Mouse (Mus musculus) CH12.LX (cell line): ENCODE data around the gene Ppp1r11. TPM values are rescaled to one million over a fixed set of nuclear protein-coding genes. Genes with fewer than 3 reads are reported as not detected.
A peak's percentile ranks its signal among the peaks of the same experiment; 100 is the strongest.

ENCODE experiments used
- DNase-seq: peaks from one replicate; pipeline ENCODE4 v3.0.0-alpha.2; 2013; ENCODE audit errors: extremely low read depth
- H3K27ac ChIP-seq: 2 replicates; pipeline ENCODE4 v1.5.1; 2012; ENCODE audit warnings: low read depth, mild to moderate bottlenecking, control low read depth, moderate library complexity; ENCODE audit not compliant: insufficient read depth
- H3K27me3 ChIP-seq: replicated peaks from 2 replicates; pipeline ENCODE3; 2012; ENCODE audit warnings: inconsistent platforms
- H3K36me3 ChIP-seq, 2 experiments: replicated peaks in 1 of 2; 2 replicates each; pipeline versions ENCODE3 to v1.6.1; 2012; ENCODE audit warnings: inconsistent platforms in 1 of 2, low read length in 1 of 2, mild to moderate bottlenecking in 1 of 2, mixed read lengths in 1 of 2, moderate library complexity in 1 of 2; ENCODE audit not compliant: control insufficient read depth in 1 of 2, insufficient read depth in 1 of 2
- H3K4me1 ChIP-seq, 2 experiments: 2 replicates each; pipeline ENCODE4 v1.6.1; 2012; ENCODE audit warnings: inconsistent platforms in 1 of 2, moderate library complexity in 1 of 2; ENCODE audit not compliant: insufficient read depth in 2 of 2, control insufficient read depth in 1 of 2
- H3K4me2 ChIP-seq: 2 replicates; pipeline ENCODE4 v1.6.1; 2012; ENCODE audit warnings: low read depth, mild to moderate bottlenecking, control low read depth; ENCODE audit not compliant: poor library complexity, insufficient read depth, severe bottlenecking
- H3K4me3 ChIP-seq, 3 experiments: fragments of 150-350 bp in 1 of 3; sonication (generic) in 1 of 3; replicated peaks in 1 of 3; 2 replicates each; pipeline versions ENCODE3 to v1.5.1; 2011 to 2012; ENCODE audit warnings: low read depth in 2 of 3, low read length in 2 of 3, mild to moderate bottlenecking in 2 of 3, moderate library complexity in 2 of 3, control low read depth in 1 of 3, improper control_type of control experiment in 1 of 3, inconsistent platforms in 1 of 3, mixed read lengths in 1 of 3; ENCODE audit not compliant: poor library complexity in 1 of 3
- H3K79me2 ChIP-seq: replicated peaks from 2 replicates; pipeline ENCODE4 v1.6.1; 2012; ENCODE audit warnings: mild to moderate bottlenecking, moderate library complexity; ENCODE audit not compliant: control insufficient read depth, poor library complexity, insufficient read depth, severe bottlenecking; ENCODE audit errors: extremely low read depth
- H3K9ac ChIP-seq: 2 replicates; pipeline ENCODE4 v1.6.1; 2012; ENCODE audit warnings: low read depth, mild to moderate bottlenecking, control low read depth, moderate library complexity; ENCODE audit not compliant: insufficient read depth
- H3K9me3 ChIP-seq: replicated peaks from 2 replicates; pipeline ENCODE3; 2012; ENCODE audit warnings: low read length, inconsistent platforms, mixed read lengths
- BHLHE40 ChIP-seq: IDR thresholded peaks from 2 replicates; pipeline ENCODE4 v1.6.1; 2011; ENCODE audit warnings: mild to moderate bottlenecking, low read depth, low read length, improper control_type of control experiment
- CHD1 ChIP-seq: IDR thresholded peaks from 2 replicates; pipeline ENCODE4 v1.6.1; 2012; ENCODE audit warnings: low read depth, low read length, improper control_type of control experiment, inconsistent platforms
- CTCF ChIP-seq, 2 experiments: IDR thresholded peaks in 1 of 2; conservative IDR thresholded peaks in 1 of 2; 2 replicates each; pipeline ENCODE4 v1.5.1; 2011 to 2012; ENCODE audit warnings: low read depth in 2 of 2, low read length in 2 of 2, improper control_type of control experiment in 1 of 2, inconsistent platforms in 1 of 2, mild to moderate bottlenecking in 1 of 2, moderate library complexity in 1 of 2
- E2F4 ChIP-seq: IDR thresholded peaks from 2 replicates; pipeline ENCODE4 v1.6.1; 2011; ENCODE audit warnings: low read depth, low read length, improper control_type of control experiment; ENCODE audit not compliant: insufficient replicate concordance
- ELF1 ChIP-seq: IDR thresholded peaks from 2 replicates; pipeline ENCODE4 v1.6.1; 2014; ENCODE audit warnings: low read depth, mild to moderate bottlenecking, inconsistent platforms, low read length, improper control_type of control experiment
- EP300 ChIP-seq: IDR thresholded peaks from 2 replicates; pipeline ENCODE4 v1.6.1; 2011; ENCODE audit warnings: low read length, improper control_type of control experiment
- ETS1 ChIP-seq: conservative IDR thresholded peaks from 2 replicates; pipeline ENCODE4 v1.6.1; 2012; ENCODE audit warnings: low read depth, mild to moderate bottlenecking, inconsistent platforms, low read length, improper control_type of control experiment, moderate library complexity
- HCFC1 ChIP-seq: IDR thresholded peaks from 2 replicates; pipeline ENCODE4 v1.6.1; 2012; ENCODE audit warnings: low read depth, mild to moderate bottlenecking, inconsistent platforms, low read length, improper control_type of control experiment
- IRF4 ChIP-seq: IDR thresholded peaks from 2 replicates; pipeline ENCODE4 v1.6.1; 2014; ENCODE audit warnings: low read depth, mild to moderate bottlenecking, inconsistent platforms, low read length, improper control_type of control experiment
- JUN ChIP-seq: IDR thresholded peaks from 2 replicates; pipeline ENCODE4 v1.6.1; 2011; ENCODE audit warnings: low read depth, mild to moderate bottlenecking, low read length, improper control_type of control experiment, moderate library complexity; ENCODE audit not compliant: insufficient read depth
- JUND ChIP-seq: conservative IDR thresholded peaks from 2 replicates; pipeline ENCODE4 v1.6.1; 2011; ENCODE audit warnings: low read depth, low read length, improper control_type of control experiment
- KAT2A ChIP-seq: IDR thresholded peaks from 2 replicates; pipeline ENCODE4 v1.6.1; 2012; ENCODE audit warnings: low read length, improper control_type of control experiment, inconsistent platforms; ENCODE audit not compliant: insufficient replicate concordance
- MAX ChIP-seq: IDR thresholded peaks from 2 replicates; pipeline ENCODE4 v1.6.1; 2011; ENCODE audit warnings: low read length, improper control_type of control experiment
- MEF2A ChIP-seq: IDR thresholded peaks from 2 replicates; pipeline ENCODE4 v1.6.1; 2014; ENCODE audit warnings: low read depth, mild to moderate bottlenecking, inconsistent platforms, low read length, improper control_type of control experiment, borderline replicate concordance
- MXI1 ChIP-seq: IDR thresholded peaks from 2 replicates; pipeline ENCODE4 v1.6.1; 2011; ENCODE audit warnings: mild to moderate bottlenecking, low read depth, low read length, improper control_type of control experiment
- PAX5 ChIP-seq: IDR thresholded peaks from 2 replicates; pipeline ENCODE4 v1.6.1; 2012; ENCODE audit warnings: low read length, inconsistent platforms, mixed read lengths
- POLR2A ChIP-seq: IDR thresholded peaks from 2 replicates; pipeline ENCODE4 v1.6.1; 2011; ENCODE audit warnings: low read depth, mild to moderate bottlenecking, improper control_type of control experiment, low read length
- POLR2AphosphoS2 ChIP-seq: IDR thresholded peaks from 2 replicates; pipeline ENCODE4 v1.6.1; 2011; ENCODE audit warnings: low read depth, low read length, improper control_type of control experiment
- RAD21 ChIP-seq: IDR thresholded peaks from 2 replicates; pipeline ENCODE4 v1.6.1; 2011; ENCODE audit warnings: low read depth, mild to moderate bottlenecking, low read length, improper control_type of control experiment, moderate library complexity
- RCOR1 ChIP-seq: conservative IDR thresholded peaks from 2 replicates; pipeline ENCODE4 v1.6.1; 2012; ENCODE audit warnings: low read depth, mild to moderate bottlenecking, inconsistent platforms, low read length, improper control_type of control experiment
- SIN3A ChIP-seq: IDR thresholded peaks from 2 replicates; pipeline ENCODE4 v1.6.1; 2012; ENCODE audit warnings: low read length, improper control_type of control experiment, inconsistent platforms
- SMC3 ChIP-seq: IDR thresholded peaks from 2 replicates; pipeline ENCODE4 v1.6.1; 2011; ENCODE audit warnings: low read depth, low read length, improper control_type of control experiment
- TBP ChIP-seq: conservative IDR thresholded peaks from 2 replicates; pipeline ENCODE4 v1.6.1; 2011; ENCODE audit warnings: low read depth, low read length, improper control_type of control experiment
- TCF12 ChIP-seq: IDR thresholded peaks from 2 replicates; pipeline ENCODE4 v1.6.1; 2014; ENCODE audit warnings: low read depth, mild to moderate bottlenecking, inconsistent platforms, low read length, improper control_type of control experiment
- UBTF ChIP-seq: IDR thresholded peaks from 2 replicates; pipeline ENCODE4 v1.6.1; 2012; ENCODE audit warnings: low read depth, mild to moderate bottlenecking, inconsistent platforms, low read length, improper control_type of control experiment, moderate library complexity
- USF1 ChIP-seq: IDR thresholded peaks from 2 replicates; pipeline ENCODE4 v1.6.1; 2014; ENCODE audit warnings: low read depth, mild to moderate bottlenecking, inconsistent platforms, low read length, improper control_type of control experiment
- USF2 ChIP-seq: conservative IDR thresholded peaks from 2 replicates; pipeline ENCODE4 v1.6.1; 2011; ENCODE audit warnings: low read depth, low read length, improper control_type of control experiment
- ZC3H11A ChIP-seq: IDR thresholded peaks from 2 replicates; pipeline ENCODE4 v1.6.1; 2012; ENCODE audit warnings: low read depth, mild to moderate bottlenecking, inconsistent platforms, low read length, improper control_type of control experiment
- dilution Hi-C: fragments of 300-500 bp; cut with MboI; formaldehyde crosslinking; loops from 2 replicates; pipeline ENCODE4 v1.14.3; 2020; ENCODE audit warnings: low sequenced_read_pairs; ENCODE audit not compliant: extremely low pct_unique_long_range_greater_than_20kb, extremely low pct_ligation_motif_present
- in situ Hi-C: fragments of 300-500 bp; cut with MboI; formaldehyde crosslinking; loops from 3 replicates; pipeline ENCODE4 v1.14.3; 2019; ENCODE audit warnings: low sequenced_read_pairs, low pct_ligation_motif_present, low pct_unique_long_range_greater_than_20kb, mixed read lengths
- polyA plus RNA-seq: library from polyadenylated mRNA; unstranded; fragments of >175 nt; gene quantifications from 2 replicates; pipeline ENCODE4 v1.2.1, GENCODE M21; 2012; ENCODE audit warnings: low read depth; ENCODE audit not compliant: insufficient read length
- total RNA-seq, 2 experiments: library from RNA; depleted of rRNA; stranded (reverse); fragments of 300-350 nt in 1 of 2; fragments of >200 nt in 1 of 2; gene quantifications; 2 replicates each; pipeline ENCODE4 v1.2.3; 2012 to 2014

The Ppp1r11 gene
- total and polyA plus RNA-seq, 3 experiments = 120 to 238 (median 209) TPM

- Histone ChIP-seq H3K79me2 (no peaks in the 10 kb centered on the region), H3K4me1 (peaks cover 0 to 11% of the 10 kb centered on the region in 2 experiments; a peak in 2 of 4 replicates), H3K27ac (no peak overlapping the region), H3K9me3 (no peaks in the 10 kb centered on the region), H3K36me3 (peaks cover 0 to 19% of the 10 kb centered on the region in 2 experiments), H3K4me3 (no peak overlapping the region), H3K4me2 (no peak overlapping the region), H3K9ac (no peak overlapping the region), H3K27me3 (no peaks in the 10 kb centered on the region)
- no peak for DNase-seq
- dilution Hi-C loops (no loop called here), in situ Hi-C loops (no loop called here)
- no peak for TF ChIP-seq BHLHE40
- no peak for TF ChIP-seq IRF4
- no peak for TF ChIP-seq CHD1
- TF ChIP-seq RAD21 = no peak
- TF ChIP-seq PAX5 = no peak
- TF ChIP-seq ETS1 = no peak
- TF ChIP-seq KAT2A = no peak
- no peak for TF ChIP-seq MXI1
- TF ChIP-seq E2F4 = no peak
- no peak for TF ChIP-seq TBP
- no peak for TF ChIP-seq UBTF
- no peak for TF ChIP-seq ELF1
- no peak for TF ChIP-seq USF2
- no peak for TF ChIP-seq ZC3H11A
- no peak for TF ChIP-seq POLR2A
Measured at GRCm38 (mm10) chr17:36966875-36967274, 15.3 kb upstream of the Ppp1r11 start.

GRCm38 (mm10) chr17:36961125-36961524 is 9.6 kb upstream of the Ppp1r11 start:
- in situ Hi-C loops (no loop called here), dilution Hi-C loops (no loop called here)
- TF ChIP-seq RCOR1 (no peak), USF2 (no peak), MAX (no peak), HCFC1 (no peak), ETS1 (no peak), EP300 (no peak), ZC3H11A (no peak), MEF2A (no peak), CTCF (conservative IDR thresholded peaks at IDR 0.05 in 1 of 2, IDR thresholded peaks at IDR 0.05 in 1 of 2; ENCODE audit: low read depth in 2 of 2, low read length in 2 of 2) (peak in 1 of 2 experiments; percentile 48; a peak in 2 of 4 replicates), POLR2AphosphoS2 (no peak), TCF12 (no peak), USF1 (no peak), ELF1 (no peak), SMC3 (peak; percentile 33; the same call in 1 of the 2 replicates), UBTF (no peak), RAD21 (peak; percentile 4), JUN (no peak), JUND (no peak), PAX5 (no peak), TBP (no peak), SIN3A (no peak)
- H3K4me1 ChIP-seq = peaks cover 5 to 22% of the 10 kb centered on the region in 2 experiments; a peak in 3 of 4 replicates
- no peaks in the 10 kb centered on the region for H3K9me3 ChIP-seq
- H3K36me3 ChIP-seq = peaks cover 7 to 27% of the 10 kb centered on the region in 2 experiments
- no peak overlapping the region for H3K9ac ChIP-seq
- H3K4me3 ChIP-seq = no peak overlapping the region
- no peak overlapping the region for H3K4me2 ChIP-seq
- DNase-seq = no peak
- H3K27me3 ChIP-seq = no peaks in the 10 kb centered on the region
- H3K79me2 ChIP-seq = peaks cover 16% of the 10 kb centered on the region
- no peak overlapping the region for H3K27ac ChIP-seq
